Mouse (Mus musculus) myocyte (in vitro differentiated cells): Measurements from ENCODE around the gene Clnk. TPM values are rescaled to one million over a fixed set of nuclear protein-coding genes. Genes with fewer than 3 reads are reported as not detected.

Source experiments
- H3K27me3 ChIP-seq: one replicate; pipeline ENCODE4 v1.6.1; 2011; ENCODE audit not compliant: control insufficient read depth, insufficient read depth, insufficient read length
- H3K36me3 ChIP-seq: one replicate; pipeline ENCODE4 v1.6.1; 2011; ENCODE audit not compliant: control insufficient read depth, insufficient read depth
- H3K4me2 ChIP-seq: one replicate; pipeline ENCODE4 v1.6.1; 2011; ENCODE audit warnings: low read depth, control low read depth
- H3K4me3 ChIP-seq: one replicate; pipeline ENCODE4 v1.5.1; 2011; ENCODE audit warnings: mild to moderate bottlenecking, control low read depth, moderate library complexity
- H3K79me2 ChIP-seq: one replicate; pipeline ENCODE4 v1.6.1; 2011; ENCODE audit not compliant: control insufficient read depth, insufficient read depth
- H3ac ChIP-seq: one replicate; pipeline ENCODE4 v1.6.1; 2011; ENCODE audit not compliant: control insufficient read depth, insufficient read length
- CEBPB ChIP-seq: IDR thresholded peaks from 2 replicates; pipeline ENCODE4 v1.6.1; 2011; ENCODE audit warnings: mild to moderate bottlenecking, moderate library complexity; ENCODE audit not compliant: poor library complexity, insufficient read depth, severe bottlenecking
- E2F4 ChIP-seq: IDR thresholded peaks from one replicate; pipeline ENCODE4 v1.6.1; 2011; ENCODE audit warnings: mild to moderate bottlenecking, control low read depth, moderate library complexity; ENCODE audit not compliant: insufficient read depth
- MAX ChIP-seq: IDR thresholded peaks from one replicate; pipeline ENCODE4 v1.6.1; 2011; ENCODE audit warnings: low read depth, mild to moderate bottlenecking, control low read depth
- MYOD1 ChIP-seq, 3 experiments: IDR thresholded peaks; one replicate each; pipeline ENCODE4 v1.6.1; 2011; ENCODE audit warnings: control low read depth in 2 of 3, low read depth in 2 of 3, mild to moderate bottlenecking in 2 of 3, moderate library complexity in 1 of 3; ENCODE audit not compliant: insufficient read length in 2 of 3, control insufficient read depth in 1 of 3
- MYOG ChIP-seq, 3 experiments: IDR thresholded peaks; one replicate each; pipeline ENCODE4 v1.6.1; 2011; ENCODE audit warnings: control low read depth in 2 of 3, low read depth in 2 of 3, mild to moderate bottlenecking in 2 of 3; ENCODE audit not compliant: insufficient read length in 2 of 3, control insufficient read depth in 1 of 3, insufficient read depth in 1 of 3
- POLR2A ChIP-seq: IDR thresholded peaks from one replicate; pipeline ENCODE4 v1.6.1; 2011; ENCODE audit warnings: low read depth, mild to moderate bottlenecking, control low read depth, moderate library complexity; ENCODE audit not compliant: insufficient read length
- POLR2AphosphoS2 ChIP-seq: IDR thresholded peaks from one replicate; pipeline ENCODE4 v1.6.1; 2011; ENCODE audit warnings: low read depth, control low read depth; ENCODE audit not compliant: insufficient read length
- REST ChIP-seq: IDR thresholded peaks from one replicate; pipeline ENCODE4 v1.6.1; 2011; ENCODE audit warnings: mild to moderate bottlenecking, control low read depth, moderate library complexity; ENCODE audit not compliant: insufficient read depth, insufficient read length
- SRF ChIP-seq: IDR thresholded peaks from one replicate; pipeline ENCODE4 v1.6.1; 2011; ENCODE audit warnings: low read depth; ENCODE audit not compliant: control insufficient read depth, insufficient read length
- TCF12 ChIP-seq: IDR thresholded peaks from one replicate; pipeline ENCODE4 v1.6.1; 2011; ENCODE audit warnings: mild to moderate bottlenecking, control low read depth; ENCODE audit not compliant: poor library complexity, insufficient read depth, severe bottlenecking
- TCF3 ChIP-seq: IDR thresholded peaks from one replicate; pipeline ENCODE4 v1.6.1; 2011; ENCODE audit warnings: low read depth, control low read depth; ENCODE audit not compliant: insufficient read length
- USF1 ChIP-seq: IDR thresholded peaks from one replicate; pipeline ENCODE4 v1.6.1; 2011; ENCODE audit warnings: low read depth, mild to moderate bottlenecking, control low read depth, moderate library complexity
- polyA plus RNA-seq: library from polyadenylated mRNA; unstranded; fragments of >200 nt; fragmentation: generic; extraction: Trizol; gene quantifications from one replicate; pipeline ENCODE4 v1.2.1, GENCODE M21; 2012; ENCODE audit warnings: missing spikeins

The Clnk gene
- polyA plus RNA-seq, 1 experiment, result not detected

- Histone ChIP-seq H3K4me3 (no peak overlapping the region), H3K4me2 (no peak overlapping the region), H3K36me3 (no peaks in the 10 kb centered on the region), H3K79me2 (no peaks in the 10 kb centered on the region), H3ac (no peak overlapping the region), H3K27me3 (no peaks in the 10 kb centered on the region)
- TF ChIP-seq MAX (no peak), CEBPB (no peak), TCF12 (no peak), USF1 (no peak), REST (no peak), POLR2AphosphoS2 (no peak), MYOD1 (IDR thresholded peaks at IDR 0.05; ENCODE audit: control insufficient read depth in 1 of 3, insufficient read length in 2 of 3, low read depth in 2 of 3) (no peak), E2F4 (no peak), SRF (no peak), TCF3 (no peak)
These were observed 6.6 kb downstream of the Clnk start for GRCm38 (mm10) chr5:38869976-38870375.

GRCm38 (mm10) chr5:38864624-38865023 lies 12.0 kb downstream of the Clnk start:
- H3K4me3 ChIP-seq, result no peak overlapping the region
- no peaks in the 10 kb centered on the region for H3K36me3 ChIP-seq
- no peak for TF ChIP-seq CEBPB
- TF ChIP-seq POLR2A, result no peak
- no peak for TF ChIP-seq TCF3
- no peak for TF ChIP-seq SRF
- TF ChIP-seq REST, result no peak
- no peak for TF ChIP-seq MAX
- TF ChIP-seq TCF12, result no peak
- TF ChIP-seq POLR2AphosphoS2, result no peak
- no peak for TF ChIP-seq MYOG (IDR thresholded peaks at IDR 0.05; ENCODE audit: control insufficient read depth in 1 of 3, insufficient read depth in 1 of 3, insufficient read length in 2 of 3, low read depth in 2 of 3)
- TF ChIP-seq MYOD1 (IDR thresholded peaks at IDR 0.05; ENCODE audit: control insufficient read depth in 1 of 3, insufficient read length in 2 of 3, low read depth in 2 of 3), result no peak
- TF ChIP-seq E2F4, result no peak
- no peak for TF ChIP-seq USF1

GRCm38 (mm10) chr5:38863029-38863428 lies 13.6 kb downstream of the Clnk start:
- H3K4me2 ChIP-seq, result no peak overlapping the region
- TF ChIP-seq E2F4, result no peak
- no peak for TF ChIP-seq MYOD1 (IDR thresholded peaks at IDR 0.05; ENCODE audit: control insufficient read depth in 1 of 3, insufficient read length in 2 of 3, low read depth in 2 of 3)
- no peak for TF ChIP-seq POLR2A
- TF ChIP-seq POLR2AphosphoS2, result no peak
- no peak for TF ChIP-seq SRF
- no peak for TF ChIP-seq USF1
- TF ChIP-seq MAX, result no peak
- TF ChIP-seq TCF12, result no peak
- TF ChIP-seq MYOG (IDR thresholded peaks at IDR 0.05; ENCODE audit: control insufficient read depth in 1 of 3, insufficient read depth in 1 of 3, insufficient read length in 2 of 3, low read depth in 2 of 3), result no peak
- no peak for TF ChIP-seq REST
- TF ChIP-seq CEBPB, result no peak
- TF ChIP-seq TCF3, result no peak
- no peak overlapping the region for H3K4me3 ChIP-seq
- H3K36me3 ChIP-seq, result no peaks in the 10 kb centered on the region
- H3K27me3 ChIP-seq, result no peaks in the 10 kb centered on the region
- H3ac ChIP-seq, result no peak overlapping the region
- H3K79me2 ChIP-seq, result no peaks in the 10 kb centered on the region

More at GRCm38 (mm10) chr5:38864624-38865023, 12.0 kb downstream of the Clnk start:
- Histone ChIP-seq H3K79me2 (no peaks in the 10 kb centered on the region), H3K4me2 (no peak overlapping the region), H3ac (no peak overlapping the region), H3K27me3 (no peaks in the 10 kb centered on the region)

GRCm38 (mm10) chr5:38862288-38862985 lies 14.2 kb downstream of the Clnk start:
- no peaks in the 10 kb centered on the region for H3K27me3 ChIP-seq
- no peak overlapping the region for H3ac ChIP-seq
- no peaks in the 10 kb centered on the region for H3K36me3 ChIP-seq
- no peak overlapping the region for H3K4me3 ChIP-seq
- no peak overlapping the region for H3K4me2 ChIP-seq
- TF ChIP-seq REST, result no peak
- no peak for TF ChIP-seq SRF
- no peak for TF ChIP-seq E2F4
- TF ChIP-seq MAX, result no peak
- no peak for TF ChIP-seq USF1
- TF ChIP-seq TCF3, result no peak
- TF ChIP-seq POLR2AphosphoS2, result no peak
- no peak for TF ChIP-seq CEBPB
- TF ChIP-seq MYOG (IDR thresholded peaks at IDR 0.05; ENCODE audit: control insufficient read depth in 1 of 3, insufficient read depth in 1 of 3, insufficient read length in 2 of 3, low read depth in 2 of 3), result no peak
- TF ChIP-seq MYOD1 (IDR thresholded peaks at IDR 0.05; ENCODE audit: control insufficient read depth in 1 of 3, insufficient read length in 2 of 3, low read depth in 2 of 3), result no peak
- no peak for TF ChIP-seq TCF12
- no peak for TF ChIP-seq POLR2A
- H3K79me2 ChIP-seq, result no peaks in the 10 kb centered on the region
